Mouse (Mus musculus) ES-Bruce4 (cell line): ENCODE measurements around the gene Hist1h4c.

ENCODE experiments used
- CTCF ChIP-seq: IDR thresholded peaks from one replicate; pipeline ENCODE4 v1.8.1; 2011; ENCODE audit warnings: low read depth, low read length
- POLR2A ChIP-seq: IDR thresholded peaks from one replicate; pipeline ENCODE4 v1.8.1; 2011; ENCODE audit warnings: low read length; ENCODE audit not compliant: insufficient read depth

- TF ChIP-seq POLR2A (no peak), CTCF (no peak)
Observed at GRCm38 (mm10) chr13:23738041-23738440, 39.8 kb upstream of the Hist1h4c start.
